Mouse (Mus musculus) neural tube, embryonic 15.5 days (tissue): Measurements from ENCODE around the gene Lat2. TPM values are rescaled to one million over a fixed set of nuclear protein-coding genes. Genes with fewer than 3 reads are reported as not detected.

ENCODE experiments used
- ATAC-seq: fragments of 200-750 bp; cut with Nextera tagmentation; 2 replicates; pipeline ENCODE4 v1.8.0; 2017; ENCODE audit warnings: mild to moderate bottlenecking, moderate TSS enrichment, moderate library complexity; ENCODE audit not compliant: low FRiP score
- H3K27ac ChIP-seq: fragments of 300-500 bp; sonication (generic); replicated peaks from 2 replicates; pipeline ENCODE4 v1.5.1; 2015; ENCODE audit warnings: mild to moderate bottlenecking, inconsistent platforms
- H3K27me3 ChIP-seq: fragments of 300-500 bp; sonication (generic); replicated peaks from 2 replicates; pipeline ENCODE4 v1.6.1; 2015; ENCODE audit warnings: inconsistent platforms
- H3K36me3 ChIP-seq: fragments of 300-500 bp; sonication (generic); 2 replicates; pipeline ENCODE4 v1.6.1; 2015; ENCODE audit warnings: inconsistent platforms
- H3K4me1 ChIP-seq: fragments of 300-500 bp; sonication (generic); 2 replicates; pipeline ENCODE4 v1.6.1; 2015; ENCODE audit warnings: inconsistent platforms
- H3K4me2 ChIP-seq: fragments of 300-500 bp; sonication (generic); 2 replicates; pipeline ENCODE4 v1.6.1; 2015; ENCODE audit warnings: inconsistent platforms, mild to moderate bottlenecking, moderate library complexity
- H3K4me3 ChIP-seq: fragments of 300-500 bp; sonication (generic); replicated peaks from 2 replicates; pipeline ENCODE4 v1.5.1; 2015; ENCODE audit warnings: mild to moderate bottlenecking, inconsistent platforms
- H3K9ac ChIP-seq: fragments of 300-500 bp; sonication (generic); replicated peaks from 2 replicates; pipeline ENCODE4 v1.6.1; 2015; ENCODE audit warnings: mild to moderate bottlenecking, inconsistent platforms
- H3K9me3 ChIP-seq: fragments of 300-500 bp; sonication (generic); replicated peaks from 2 replicates; pipeline ENCODE4 v1.6.1; 2016; ENCODE audit warnings: inconsistent platforms
- WGBS: fragments of 180-500 bp; shearing (Covaris S2); methylation state at CpG from one replicate; pipeline ENCODE4 v1.1.7; 2015; ENCODE audit warnings: mixed read lengths; 5-methylcytosine and 5-hydroxymethylcytosine counted together
- polyA plus RNA-seq: library from polyadenylated mRNA; unstranded; fragments of >200 nt; fragmentation: Nextera tagmentation; extraction: Ambion mirVana; gene quantifications from 2 replicates; pipeline ENCODE4 v1.2.1, GENCODE M21; 2015

Gene Lat2
- polyA plus RNA-seq, 1 experiment from 2014 or later: 3.4 TPM

DNA sequence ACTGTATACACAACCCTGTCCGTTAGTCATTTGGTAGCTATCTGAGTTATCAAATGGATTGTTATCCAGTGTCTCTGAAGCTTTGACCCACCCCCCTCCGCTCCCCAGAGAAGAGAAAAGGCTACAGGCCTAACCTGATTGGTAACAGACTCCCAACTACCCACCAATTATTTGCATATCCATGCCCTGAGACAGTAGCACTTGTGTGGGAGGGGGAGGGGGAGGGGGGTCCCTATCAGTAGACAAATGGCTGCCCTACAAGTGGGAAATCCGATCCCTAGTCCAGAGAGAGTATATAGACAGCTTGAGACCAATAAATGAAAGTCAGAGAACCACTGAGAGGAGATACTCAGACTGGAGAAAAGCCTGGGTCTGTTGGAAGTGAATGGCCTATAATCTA is 46.8 kb downstream of the Lat2 start:
- Histone ChIP-seq H3K27ac (no peak overlapping the region), H3K9me3 (no peaks in the 10 kb centered on the region), H3K27me3 (no peaks in the 10 kb centered on the region), H3K4me2 (no peak overlapping the region), H3K4me3 (no peak overlapping the region), H3K36me3 (no peaks in the 10 kb centered on the region), H3K9ac (no peak overlapping the region), H3K4me1 (peaks cover 9% of the 10 kb centered on the region)
- ATAC-seq: no peak
- 71% methylated on average over 3 of the region's 3 CpGs for WGBS

- no peak overlapping the region for H3K4me2 ChIP-seq
- no peak overlapping the region for H3K27ac ChIP-seq
- no peaks in the 10 kb centered on the region for H3K36me3 ChIP-seq
- H3K27me3 ChIP-seq: no peaks in the 10 kb centered on the region
- no peak overlapping the region for H3K4me3 ChIP-seq
- H3K9me3 ChIP-seq: no peaks in the 10 kb centered on the region
- H3K4me1 ChIP-seq: peaks cover 5% of the 10 kb centered on the region
- no peak for ATAC-seq
- no peak overlapping the region for H3K9ac ChIP-seq
- WGBS: 89% methylated on average over 4 of the region's 4 CpGs
Measured at GRCm38 (mm10) chr5:134567445-134567844, 47.4 kb downstream of the Lat2 start.

DNA sequence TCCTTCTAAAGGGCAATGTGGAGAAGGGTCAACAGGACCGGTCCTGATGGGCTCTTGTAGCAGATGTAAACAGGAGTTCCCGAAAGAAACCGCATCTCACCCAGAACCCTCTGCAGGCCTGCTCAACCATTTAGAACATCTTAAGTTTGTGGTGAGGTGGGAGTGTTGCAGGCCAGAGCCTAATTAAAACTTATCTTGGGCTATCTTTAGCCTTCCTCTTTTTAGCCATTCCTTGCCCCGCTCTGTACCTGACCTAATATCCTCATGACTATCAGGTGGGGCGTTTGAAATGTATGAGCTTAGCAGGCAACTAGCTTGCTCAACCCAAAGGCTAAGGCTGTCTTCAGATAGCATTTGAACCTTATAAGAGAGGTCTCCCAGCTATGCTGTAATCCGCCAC is 49.1 kb downstream of the Lat2 start:
- H3K4me1 ChIP-seq: no peaks in the 10 kb centered on the region
- no peaks in the 10 kb centered on the region for H3K9me3 ChIP-seq

GRCm38 (mm10) chr5:134564272-134564671 is 50.6 kb downstream of the Lat2 start:
- no peaks in the 10 kb centered on the region for H3K9me3 ChIP-seq
- no peak overlapping the region for H3K4me3 ChIP-seq
- H3K27ac ChIP-seq: no peak overlapping the region
- H3K9ac ChIP-seq: no peak overlapping the region
- 93% methylated on average over 2 of the region's 2 CpGs for WGBS
- H3K36me3 ChIP-seq: no peaks in the 10 kb centered on the region
- H3K4me2 ChIP-seq: no peak overlapping the region
- no peaks in the 10 kb centered on the region for H3K4me1 ChIP-seq
- ATAC-seq: no peak
- no peaks in the 10 kb centered on the region for H3K27me3 ChIP-seq

More for the DNA sequence above, 49.1 kb downstream of the Lat2 start:
- 96% methylated on average over 6 of the region's 6 CpGs for WGBS
- H3K4me2 ChIP-seq: no peak overlapping the region
- no peaks in the 10 kb centered on the region for H3K27me3 ChIP-seq
- no peak for ATAC-seq
- H3K4me3 ChIP-seq: no peak overlapping the region
- H3K36me3 ChIP-seq: no peaks in the 10 kb centered on the region
- no peak overlapping the region for H3K27ac ChIP-seq
- H3K9ac ChIP-seq: no peak overlapping the region

DNA sequence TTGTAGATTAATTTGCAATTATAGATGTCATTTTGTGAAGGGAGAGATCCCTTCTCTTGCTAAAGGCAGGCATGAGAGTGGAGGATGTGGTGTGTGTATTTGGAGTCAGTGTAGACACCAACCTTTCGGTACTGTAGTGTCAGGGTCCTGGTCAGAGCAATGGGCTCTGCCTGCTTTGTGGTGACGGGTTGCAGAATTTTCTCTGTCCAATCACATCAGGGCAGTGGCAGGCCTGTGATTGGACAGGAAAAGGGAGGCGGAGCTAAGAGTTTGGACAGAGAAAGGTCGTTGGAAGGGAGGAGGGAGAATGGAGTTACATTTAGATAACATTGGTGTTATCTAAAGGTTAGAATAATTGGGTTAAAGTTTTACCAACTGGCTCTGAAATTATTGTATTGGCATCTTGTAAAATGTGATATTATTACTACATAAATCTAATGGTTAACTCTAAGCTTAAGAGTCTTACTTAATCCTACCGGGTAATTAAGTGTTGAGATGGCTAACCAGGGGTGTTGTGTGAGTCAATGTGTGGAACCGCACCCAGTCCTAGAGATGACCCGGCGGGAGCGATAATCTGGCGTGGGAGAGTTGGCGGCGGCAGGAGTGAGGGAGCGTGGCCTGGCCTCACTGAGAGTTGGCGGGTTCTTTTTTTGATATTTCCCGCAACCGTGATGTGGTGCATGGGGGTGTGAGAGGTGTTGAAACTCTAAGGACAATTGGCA is 54.2 kb downstream of the Lat2 start:
- 81% methylated on average over 16 of the region's 16 CpGs for WGBS
- ATAC-seq: no peak
- no peaks in the 10 kb centered on the region for H3K9me3 ChIP-seq

GRCm38 (mm10) chr5:134560071-134560449 is 54.8 kb downstream of the Lat2 start, which contains the start of gene Syna:
Gene Syna, minus strand, starts transcription at chr5:134560171.
- Histone ChIP-seq H3K9me3 (no peaks in the 10 kb centered on the region), H3K4me3 (no peak within 1 kb of the TSS), H3K4me2 (no peak within 1 kb of the TSS), H3K27ac (no peak within 1 kb of the TSS), H3K27me3 (no peaks in the 10 kb centered on the region), H3K9ac (no peak within 1 kb of the TSS), H3K4me1 (peaks cover 9% of the 10 kb centered on the region), H3K36me3 (no peaks in the 10 kb centered on the region)
- ATAC-seq: no peak
- WGBS: 93% methylated on average over 7 of the region's 7 CpGs

More for the DNA sequence above, 54.2 kb downstream of the Lat2 start:
- Histone ChIP-seq H3K4me3 (no peak overlapping the region), H3K36me3 (no peaks in the 10 kb centered on the region), H3K9ac (no peak overlapping the region), H3K27ac (no peak overlapping the region), H3K27me3 (no peaks in the 10 kb centered on the region), H3K4me1 (peaks cover 3% of the 10 kb centered on the region), H3K4me2 (no peak overlapping the region)

GRCm38 (mm10) chr5:134555463-134556164 is 59.2 kb downstream of the Lat2 start:
- H3K9ac ChIP-seq: no peak overlapping the region
- 13% methylated on average over 20 of the region's 20 CpGs for WGBS
- peak overlapping the region; percentile 44 for H3K4me2 ChIP-seq
- no peaks in the 10 kb centered on the region for H3K9me3 ChIP-seq
- H3K27me3 ChIP-seq: no peaks in the 10 kb centered on the region
- no peaks in the 10 kb centered on the region for H3K36me3 ChIP-seq
- H3K4me3 ChIP-seq: peak overlapping the region; percentile 5; the same call in 1 of the 2 replicates
- no peak overlapping the region; the same call in 1 of the 2 replicates for H3K27ac ChIP-seq
- H3K4me1 ChIP-seq: peaks cover 30% of the 10 kb centered on the region
- ATAC-seq: no peak

DNA sequence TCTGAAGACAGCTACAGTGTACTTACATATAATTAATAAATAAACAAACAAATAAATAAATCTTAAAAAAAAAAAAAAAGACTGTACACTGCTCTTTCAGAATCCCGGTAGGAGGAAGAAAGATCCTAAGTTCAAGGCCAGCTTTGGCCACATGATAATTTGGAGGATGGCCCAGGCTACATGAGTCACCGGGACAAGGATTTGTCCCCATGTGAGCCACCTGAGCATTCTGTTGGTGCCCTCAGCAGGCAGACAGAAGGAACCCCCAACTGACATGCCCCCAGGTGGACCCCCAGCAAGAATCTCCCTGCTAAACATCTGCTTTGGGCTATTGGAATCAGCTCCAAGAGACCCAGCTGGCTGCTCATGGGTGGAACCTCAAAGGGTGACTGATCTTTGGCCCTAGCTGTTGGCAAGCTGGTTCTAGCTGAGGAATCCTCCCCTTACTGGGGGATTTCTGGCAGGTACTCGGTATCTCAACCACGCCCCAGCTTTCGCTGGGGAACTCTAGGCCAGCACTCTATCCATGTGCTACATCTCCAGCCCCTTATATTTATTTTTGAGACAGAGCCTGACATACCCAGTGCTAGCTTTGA is 60.8 kb downstream of the Lat2 start:
- Histone ChIP-seq H3K4me2 (no peak overlapping the region), H3K4me3 (no peak overlapping the region), H3K27ac (no peak overlapping the region), H3K9me3 (no peaks in the 10 kb centered on the region), H3K27me3 (no peaks in the 10 kb centered on the region), H3K9ac (no peak overlapping the region), H3K36me3 (no peaks in the 10 kb centered on the region), H3K4me1 (peaks cover 46% of the 10 kb centered on the region)
- 91% methylated on average over 5 of the region's 5 CpGs for WGBS
- ATAC-seq: no peak

DNA sequence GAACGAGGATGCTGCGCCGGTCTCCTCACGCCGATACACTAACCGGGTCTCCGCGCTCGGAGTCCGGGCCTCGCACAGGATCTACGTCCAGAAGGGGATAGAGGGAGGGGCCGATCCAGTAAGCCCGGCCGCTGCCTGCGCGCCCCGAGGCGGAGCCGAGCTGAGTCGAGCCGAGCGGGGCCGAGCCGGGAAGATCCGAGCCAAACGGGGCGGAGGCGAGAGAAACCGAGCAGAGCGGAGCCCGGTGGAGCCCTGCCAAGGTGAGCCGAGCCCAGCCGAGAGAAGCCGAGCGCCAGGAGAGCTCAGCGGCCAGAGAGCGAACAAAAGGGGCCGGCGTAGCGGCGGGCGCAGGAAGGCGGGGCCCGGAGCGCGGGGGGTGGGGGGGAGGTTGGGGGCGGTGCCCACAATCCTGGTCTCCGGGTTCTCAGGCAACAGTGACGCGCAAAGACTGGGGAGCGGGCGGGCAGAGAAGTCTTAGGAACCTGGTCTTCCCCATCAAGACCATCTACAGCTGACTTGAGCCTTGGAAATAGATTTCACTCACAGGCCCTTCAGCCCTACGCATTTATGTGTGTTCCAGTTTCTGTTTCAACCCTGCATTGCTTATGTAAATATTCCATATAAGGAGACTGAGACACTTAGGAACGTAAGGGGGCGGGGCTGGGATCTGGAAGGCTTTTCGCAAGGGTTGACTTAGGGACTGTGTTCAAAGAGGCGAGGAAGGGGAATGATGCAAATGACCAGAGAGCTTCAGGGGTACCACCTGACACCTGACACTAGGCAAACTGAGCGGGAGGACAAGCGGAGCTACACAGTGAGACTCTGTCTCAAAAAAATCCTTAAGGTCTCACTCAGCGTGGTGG is 62.5 kb downstream of the Lat2 start, which contains the start of gene Clip2:
Clip2 (minus strand) TSS at position 325 of the 863 bp plus-strand sequence.
- H3K36me3 ChIP-seq: no peaks in the 10 kb centered on the region
- no peaks in the 10 kb centered on the region for H3K27me3 ChIP-seq
- H3K9me3 ChIP-seq: no peaks in the 10 kb centered on the region
- peak within 1 kb of the TSS; percentile 89 for H3K4me2 ChIP-seq
- under 1% methylated on average over 61 of the region's 61 CpGs for WGBS
- H3K9ac ChIP-seq: peak within 1 kb of the TSS; percentile 93
- peak; percentile 92 for ATAC-seq
- H3K27ac ChIP-seq: peak within 1 kb of the TSS; percentile 98
- H3K4me3 ChIP-seq: peak within 1 kb of the TSS; percentile 84
- H3K4me1 ChIP-seq: peaks cover 63% of the 10 kb centered on the region

GRCm38 (mm10) chr5:134551233-134552109 is 63.4 kb downstream of the Lat2 start:
- Histone ChIP-seq H3K27ac (peak overlapping the region; percentile 98), H3K4me3 (peak overlapping the region; percentile 84), H3K4me2 (peak overlapping the region; percentile 89), H3K9me3 (no peaks in the 10 kb centered on the region), H3K27me3 (no peaks in the 10 kb centered on the region), H3K9ac (peak overlapping the region; percentile 93), H3K36me3 (no peaks in the 10 kb centered on the region), H3K4me1 (peaks cover 69% of the 10 kb centered on the region)
- ATAC-seq: peak; percentile 66
- under 1% methylated on average over 52 of the region's 52 CpGs for WGBS
